Mouse (Mus musculus): ENCODE measurements at regions not wholly inside any gene's neighbourhood (a gene's known extent, or its start where the extent isn't known, plus 50 kb on each side); places are given as distances from the start of the nearest gene placed in this dataset.

DNA sequence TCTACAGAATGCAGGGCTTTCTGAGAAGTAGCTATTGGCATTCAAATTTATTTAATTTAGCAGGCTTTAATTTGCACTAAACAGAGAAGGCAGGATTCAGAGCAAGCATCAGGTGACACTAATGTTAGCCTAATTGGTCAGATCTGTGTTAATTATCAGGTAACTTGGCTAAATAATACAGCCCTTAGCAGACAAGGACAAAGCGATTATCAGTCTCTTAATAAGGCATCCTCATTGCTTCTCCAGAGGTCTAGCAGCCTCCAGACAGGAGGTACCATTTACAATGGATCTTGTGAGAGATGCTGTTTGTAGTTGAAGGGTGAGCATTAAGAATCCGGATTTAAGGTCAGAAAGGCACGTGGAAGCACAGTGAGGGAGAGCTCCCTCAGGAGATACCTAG is 253.7 kb upstream of the Fam92a start:
- DNase-seq (ENCODE audit: low read depth, low spot score) = no peak

DNA sequence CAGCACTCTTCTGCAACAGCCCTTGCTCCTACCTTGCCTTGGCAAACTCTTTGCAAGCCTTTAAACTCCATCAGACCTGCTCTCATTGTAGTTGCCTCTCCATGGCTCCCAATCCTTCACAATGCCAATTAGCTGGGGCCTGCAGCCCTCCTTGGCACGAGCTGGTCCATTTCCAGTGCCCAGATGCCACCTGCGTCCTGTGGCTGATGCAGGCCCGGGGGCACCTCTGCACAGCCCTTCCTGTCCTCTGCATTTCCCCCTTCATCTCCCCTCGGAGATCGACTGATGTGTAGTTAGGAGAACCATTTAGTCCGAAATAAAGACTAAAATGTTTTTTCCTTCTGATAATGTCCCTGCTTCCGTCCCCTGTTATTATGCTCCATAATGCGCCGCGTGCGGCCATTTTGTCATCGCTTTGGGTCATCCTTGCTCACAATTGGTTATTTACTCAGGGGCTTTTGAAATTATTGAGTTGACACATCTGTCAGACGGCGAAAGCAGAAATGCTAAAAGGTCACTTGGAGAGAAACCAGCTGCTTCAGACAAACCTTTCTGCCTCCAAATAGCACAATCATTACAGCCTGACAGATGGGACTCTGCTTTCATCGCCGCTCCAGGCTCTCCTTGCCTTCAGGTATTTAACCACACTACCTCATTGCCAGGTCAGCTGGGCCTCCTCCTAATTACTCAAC is 250.0 kb upstream of the Fam92a start:
- no peak for DNase-seq (ENCODE audit: low read depth, low spot score)

DNA sequence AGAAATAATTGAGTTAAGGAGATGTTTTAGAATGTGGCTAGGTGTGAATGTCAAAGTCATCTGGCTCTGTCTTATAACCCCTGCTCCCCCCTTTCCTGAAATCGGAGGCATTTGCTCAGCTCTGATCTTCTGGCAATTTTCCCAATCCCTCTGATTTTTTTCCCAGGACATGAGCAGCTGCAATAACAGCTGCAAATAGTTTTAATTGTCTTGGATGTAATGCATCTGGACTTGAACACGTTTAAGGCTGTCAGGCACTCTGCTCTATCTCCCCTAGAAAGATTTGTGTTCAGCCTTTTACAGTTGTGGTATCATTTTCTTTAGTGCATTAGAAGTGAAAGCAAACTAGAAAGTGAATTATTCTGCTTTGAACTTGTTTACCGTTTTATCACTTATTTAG is 246.3 kb upstream of the Fam92a start:
- DNase-seq (ENCODE audit: low read depth, low spot score) = no peak

DNA sequence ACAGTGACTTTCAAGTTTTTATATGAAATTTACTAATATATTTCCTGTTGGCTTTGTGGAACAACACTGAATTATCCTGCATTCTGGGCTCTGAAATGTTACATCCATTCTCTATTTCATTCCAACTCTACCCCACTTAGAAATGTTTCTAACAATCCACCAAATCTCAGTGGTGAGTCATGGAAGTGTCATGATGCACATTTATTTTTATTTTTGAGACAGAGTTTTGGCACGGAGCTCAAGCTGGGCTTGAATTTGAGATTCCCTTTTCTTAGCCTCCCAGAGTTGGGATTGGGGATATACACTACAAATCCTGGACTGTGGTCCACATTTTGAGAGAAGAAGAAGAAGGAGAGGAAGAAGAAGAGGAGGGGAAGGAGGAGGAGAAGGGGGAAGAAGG is 223.5 kb upstream of the Fam92a start:
- no peak for DNase-seq (ENCODE audit: low read depth, low spot score)

DNA sequence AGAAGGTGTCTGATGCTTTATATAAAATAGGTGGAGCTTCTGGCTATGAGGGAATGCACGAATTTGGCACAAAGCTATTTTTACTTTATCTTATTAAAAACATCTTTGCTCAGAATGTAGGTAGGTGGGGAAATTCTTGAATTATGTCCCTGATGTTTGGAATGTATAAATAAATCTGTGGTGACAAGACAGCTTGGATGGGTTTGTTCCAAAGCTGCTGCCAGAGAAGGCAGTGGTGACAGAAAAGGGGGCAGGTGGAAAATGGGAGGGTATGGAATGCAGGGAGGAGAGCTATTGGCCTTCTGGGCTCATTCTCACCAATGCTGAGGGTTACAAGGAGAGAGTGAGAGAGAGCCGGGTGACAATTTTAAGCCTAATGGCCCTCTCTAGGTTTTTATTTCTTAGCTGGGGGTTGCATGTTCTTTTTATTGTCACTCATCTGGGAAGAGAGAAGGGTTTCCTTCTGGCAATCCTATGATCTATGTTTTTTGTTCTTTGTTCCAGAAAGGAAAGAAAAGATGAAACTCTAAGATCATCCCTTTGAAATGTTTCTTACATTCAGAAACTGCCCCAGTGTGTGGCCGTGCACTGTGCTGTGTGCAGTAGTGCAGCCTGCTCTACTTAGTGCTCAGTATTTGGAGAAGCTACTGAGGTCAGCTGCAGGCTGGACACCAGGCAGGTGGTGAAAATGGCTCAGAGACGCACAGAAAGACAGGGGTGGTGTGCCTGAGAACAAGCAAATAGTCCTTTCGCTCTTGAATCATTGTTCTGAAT is 205.2 kb upstream of the Fam92a start:
- no peak for DNase-seq (ENCODE audit: low read depth, low spot score)

DNA sequence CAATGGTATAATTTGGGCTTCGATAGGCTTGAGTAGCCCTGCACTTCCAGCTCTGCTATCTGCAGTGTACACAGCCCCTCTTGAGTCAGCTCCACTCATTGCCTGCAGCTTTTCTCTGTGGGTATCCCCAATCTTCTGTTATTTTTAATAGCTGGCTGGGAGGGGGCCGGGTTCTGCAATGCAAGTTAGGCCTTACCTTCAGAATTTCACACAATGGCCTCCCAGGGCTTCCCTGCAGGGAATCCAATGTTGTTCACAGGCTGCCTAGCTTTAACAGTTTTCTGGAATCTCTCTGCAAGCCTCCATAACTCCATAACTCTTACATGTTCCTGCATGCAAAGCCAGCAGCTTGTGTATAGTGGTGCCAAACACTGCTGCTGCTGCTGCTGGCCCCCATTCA is 197.7 kb upstream of the Fam92a start:
- no peak for DNase-seq (ENCODE audit: low read depth, low spot score)

DNA sequence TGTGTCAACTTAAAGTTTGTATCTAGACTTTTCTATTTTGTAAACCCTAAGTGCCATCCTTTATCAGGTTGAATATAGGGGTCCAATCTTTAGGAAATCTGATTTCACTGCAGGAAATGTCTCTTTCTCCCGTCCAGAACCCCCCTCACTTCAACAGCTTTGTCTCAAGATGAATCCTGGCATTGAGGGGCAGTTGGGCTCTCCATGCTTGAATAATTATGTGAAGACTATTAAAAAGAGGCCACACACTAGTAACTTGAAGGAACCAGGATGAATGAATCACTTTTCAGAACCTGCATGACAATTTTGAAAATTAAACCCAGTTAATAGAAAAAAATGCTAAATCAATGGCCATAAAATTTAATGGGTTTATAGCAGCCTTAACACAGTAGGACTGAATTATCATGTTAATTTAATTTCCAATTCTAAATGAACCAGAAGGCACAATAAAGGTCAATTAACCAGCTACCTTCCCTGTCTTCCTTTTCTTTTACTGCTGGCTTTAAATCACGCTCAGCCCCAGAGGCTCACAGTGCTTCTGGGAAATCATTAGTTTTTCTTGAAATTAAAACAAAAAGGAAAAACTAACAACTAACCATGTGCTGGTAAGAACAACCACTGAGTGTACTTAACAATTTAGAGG is 185.3 kb upstream of the Fam92a start:
- DNase-seq (ENCODE audit: low read depth, low spot score) = no peak

DNA sequence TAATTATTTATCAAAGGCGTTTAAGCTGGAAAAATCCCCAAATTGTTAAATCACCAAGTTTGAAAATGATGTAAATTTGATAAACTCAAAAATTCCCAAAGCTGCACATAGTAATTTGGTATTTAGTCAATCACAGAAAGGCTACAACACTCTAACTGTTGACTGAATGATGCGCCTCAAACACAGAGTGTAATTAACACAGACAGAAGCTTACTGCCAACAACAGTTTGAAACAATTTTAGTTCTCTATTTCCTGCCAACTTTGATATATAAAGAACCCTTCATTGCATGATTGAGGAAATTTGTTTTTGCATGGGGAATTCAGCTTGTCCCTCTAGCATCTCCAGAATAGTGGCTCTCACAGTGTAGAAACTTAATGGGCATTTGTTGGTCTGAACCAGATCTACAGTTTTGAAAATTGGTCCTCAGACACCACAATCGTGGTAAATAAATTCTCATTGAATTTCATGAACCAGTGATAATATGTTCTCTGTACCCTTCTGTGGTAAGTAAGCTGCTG is 181.6 kb upstream of the Fam92a start:
- no peak for DNase-seq (ENCODE audit: low read depth, low spot score)

DNA sequence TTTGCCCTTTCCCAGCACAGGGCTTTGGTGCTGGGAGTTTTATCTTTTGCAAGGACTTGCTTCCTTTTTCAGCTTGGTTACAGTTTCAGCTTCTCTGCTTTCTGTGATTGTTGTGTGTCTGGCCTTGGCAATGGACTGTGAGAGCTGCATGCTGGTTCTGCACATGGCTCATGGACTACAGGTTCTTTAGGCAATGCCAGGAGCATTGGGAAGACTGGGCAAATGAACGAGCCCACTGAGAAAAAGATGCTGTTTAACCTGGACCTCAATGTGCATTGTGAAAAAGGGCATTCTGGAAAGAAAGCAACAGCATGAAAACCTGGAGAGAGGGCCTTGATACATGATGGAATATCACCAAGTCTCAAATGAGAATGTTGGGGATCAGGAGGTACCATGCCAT is 167.4 kb upstream of the Fam92a start:
- no peak for DNase-seq (ENCODE audit: low read depth, low spot score)

DNA sequence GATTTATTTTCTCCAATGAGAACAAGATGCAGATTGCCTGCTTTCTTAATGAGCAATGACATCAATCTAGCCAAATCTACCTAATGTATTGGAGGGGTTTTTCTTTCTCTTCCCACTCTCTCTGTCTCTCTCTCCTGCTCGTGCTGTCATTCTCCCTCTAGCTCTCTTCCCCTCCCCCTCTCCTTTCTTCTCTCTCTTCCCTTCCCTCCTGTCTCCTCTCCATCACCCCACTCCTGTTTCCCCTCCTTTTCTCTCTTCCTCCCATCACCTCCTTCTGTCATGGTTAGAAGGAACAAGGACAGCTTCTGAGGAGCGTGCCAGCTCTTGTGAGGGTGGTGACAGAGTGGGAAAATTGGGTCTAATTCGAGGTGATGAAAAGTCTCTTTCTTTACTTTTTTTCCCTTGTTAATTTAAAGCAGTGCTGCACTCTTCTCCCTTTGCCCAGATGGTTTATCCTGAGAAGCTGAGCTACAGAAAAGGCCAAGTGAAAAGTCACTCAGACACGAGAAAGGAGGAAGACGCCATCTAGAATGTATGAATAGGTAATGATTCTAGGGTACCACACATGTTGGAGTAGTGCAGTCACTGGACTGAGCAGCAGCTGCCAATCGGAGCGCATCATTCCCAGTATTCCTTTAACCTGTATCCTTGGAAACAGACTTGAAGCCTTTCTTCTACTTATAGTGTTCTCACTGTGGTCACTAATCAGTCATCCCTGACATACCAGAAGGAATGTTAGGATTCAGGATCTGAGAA is 163.2 kb upstream of the Fam92a start:
- DNase-seq (ENCODE audit: low read depth, low spot score) = no peak

DNA sequence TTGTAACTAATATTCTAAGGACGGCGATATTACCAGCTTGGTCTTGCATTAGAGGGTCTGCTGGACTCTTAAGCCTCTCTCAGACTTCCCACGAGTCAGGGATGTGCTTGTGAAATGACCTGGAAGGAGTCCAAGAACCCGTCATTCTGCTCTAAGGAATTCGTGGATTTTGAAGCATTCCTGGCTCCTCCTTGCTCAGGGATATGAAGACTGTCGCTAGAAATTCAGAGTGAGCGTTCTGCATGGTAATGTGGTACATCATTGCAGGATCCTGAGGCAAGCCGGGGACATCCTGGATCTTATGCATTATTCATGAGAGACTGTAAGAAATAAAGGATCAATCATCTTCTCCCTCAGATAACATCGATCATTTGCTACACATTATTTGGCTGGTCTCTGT is 162.6 kb upstream of the Fam92a start:
- DNase-seq (ENCODE audit: low read depth, low spot score) = no peak

DNA sequence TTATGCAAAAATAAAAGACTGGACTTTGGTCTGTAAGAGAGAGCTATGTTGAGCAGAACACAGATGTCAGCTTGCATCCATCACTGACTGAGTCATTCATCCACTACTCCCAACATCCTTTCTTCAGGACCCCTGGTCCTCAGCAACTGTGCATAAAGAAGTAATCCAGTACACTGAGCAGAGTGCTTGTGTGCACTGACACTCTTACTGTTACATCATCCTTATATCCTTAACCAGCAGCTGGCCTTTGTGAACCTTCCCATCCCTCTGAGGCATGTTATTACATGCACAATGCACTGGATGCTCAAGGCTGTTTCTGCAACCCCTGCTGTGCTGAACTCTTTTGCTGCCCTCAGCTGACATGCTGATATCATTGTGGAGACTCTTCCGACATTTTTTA is 144.2 kb upstream of the Fam92a start:
- no peak for DNase-seq (ENCODE audit: low read depth, low spot score)

DNA sequence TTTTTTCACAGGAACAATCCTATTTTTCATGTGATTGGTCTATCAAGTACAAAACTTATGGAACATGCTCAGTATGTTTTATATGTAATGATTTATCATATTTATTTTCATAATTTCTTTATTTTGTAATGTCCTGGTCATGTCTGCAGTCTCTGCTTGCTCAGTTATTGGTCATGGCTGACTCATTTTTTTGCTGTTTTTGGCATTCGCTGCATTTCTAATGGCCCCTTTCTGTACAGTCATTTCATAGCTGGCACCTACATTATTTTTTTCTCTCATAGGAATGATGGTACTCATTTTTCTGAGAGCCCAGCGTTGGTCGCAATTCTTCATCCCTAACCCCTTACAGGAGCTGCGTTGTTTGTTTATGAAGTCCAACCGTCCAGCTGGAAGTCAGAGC is 136.5 kb upstream of the Fam92a start:
- DNase-seq (ENCODE audit: low read depth, low spot score) = no peak

DNA sequence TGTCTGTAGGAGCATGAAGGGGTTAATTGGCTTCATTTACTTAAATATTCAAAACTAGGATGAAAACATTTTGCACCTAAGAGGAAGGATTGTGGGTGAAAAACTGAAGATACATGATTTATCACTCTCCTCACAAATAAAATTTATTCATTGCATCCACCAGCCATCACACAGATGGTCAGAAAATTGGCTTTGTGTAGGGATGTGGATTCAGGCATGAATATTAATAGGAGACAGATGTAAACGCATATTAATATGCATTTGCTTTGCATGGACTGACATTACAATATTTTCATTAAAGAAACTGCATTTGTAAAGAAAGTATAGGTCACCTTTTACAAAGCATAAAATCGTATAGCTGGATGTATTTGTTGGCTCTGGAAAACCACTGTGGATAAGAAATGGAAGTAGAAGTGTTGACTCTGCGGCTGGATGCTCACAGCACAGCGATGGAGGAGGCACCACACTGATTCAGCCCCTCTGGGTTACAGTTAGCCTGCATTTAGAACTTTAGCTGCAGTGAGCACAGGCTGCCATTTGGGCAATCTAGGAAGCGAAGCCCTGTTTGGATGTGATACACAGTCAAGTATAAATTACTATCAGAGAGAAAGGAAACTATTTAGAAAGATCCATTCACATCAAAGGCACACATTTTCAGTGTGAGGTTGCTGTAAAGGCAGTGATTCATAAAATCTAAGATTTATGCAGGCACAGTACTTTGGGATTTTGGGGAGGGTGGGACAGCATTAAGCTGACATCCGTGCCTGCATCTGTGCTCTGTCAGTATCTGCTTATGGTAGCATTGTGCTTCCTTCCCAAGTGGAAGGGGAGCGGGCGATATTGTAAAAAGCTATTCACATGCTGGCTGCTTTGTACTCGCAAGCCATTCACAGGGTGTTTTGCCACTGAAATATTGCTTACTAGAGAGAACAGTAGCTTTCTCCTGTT is 135.1 kb upstream of the Fam92a start:
- DNase-seq (ENCODE audit: low read depth, low spot score) = no peak

DNA sequence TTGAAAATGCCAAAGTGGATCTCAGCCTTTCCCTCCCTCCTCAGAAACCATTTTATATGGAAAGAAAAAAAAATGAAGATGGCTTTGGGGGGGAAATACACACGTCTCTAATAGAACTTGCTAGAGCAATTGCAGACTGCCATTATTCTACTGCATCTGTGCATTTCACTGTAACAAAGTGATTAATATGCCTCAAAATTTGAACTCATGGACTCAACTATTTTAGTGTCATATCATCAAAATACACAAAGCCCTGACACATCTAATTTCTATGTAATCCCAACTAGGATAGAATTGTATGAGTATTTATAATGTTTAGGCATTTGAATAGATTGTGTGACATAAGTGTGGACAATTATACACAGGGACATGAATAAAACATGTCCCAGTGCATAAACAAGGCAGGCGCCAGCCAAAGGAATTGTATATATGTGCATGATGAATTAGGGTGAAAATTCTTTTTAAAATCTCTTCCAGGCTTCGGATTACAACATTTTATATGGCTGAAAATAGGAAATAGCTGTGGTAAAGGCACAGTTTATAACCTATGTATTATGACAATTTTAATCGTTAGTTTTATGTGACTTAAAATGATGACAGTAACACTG is 115.4 kb upstream of the Fam92a start:
- no peak for DNase-seq (ENCODE audit: low read depth, low spot score)

DNA sequence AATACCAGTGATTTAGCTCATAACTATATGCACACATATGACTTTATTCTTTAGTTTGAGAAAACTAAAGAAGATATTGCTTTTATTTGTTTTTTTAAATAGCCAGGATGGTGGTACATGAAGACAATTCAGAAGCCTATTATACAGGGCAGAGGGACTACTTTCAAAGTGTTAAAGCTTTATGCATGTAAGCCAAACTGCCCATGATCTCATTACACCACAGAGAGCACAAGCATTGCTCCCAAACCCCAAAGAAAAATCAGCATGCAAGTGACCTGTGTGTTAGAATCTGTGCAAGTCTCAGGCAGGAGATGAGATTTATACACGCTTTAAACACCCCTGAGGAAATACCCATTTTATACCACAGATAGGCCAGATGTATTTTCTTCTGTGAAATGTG is 114.6 kb upstream of the Fam92a start:
- no peak for DNase-seq (ENCODE audit: low read depth, low spot score)

DNA sequence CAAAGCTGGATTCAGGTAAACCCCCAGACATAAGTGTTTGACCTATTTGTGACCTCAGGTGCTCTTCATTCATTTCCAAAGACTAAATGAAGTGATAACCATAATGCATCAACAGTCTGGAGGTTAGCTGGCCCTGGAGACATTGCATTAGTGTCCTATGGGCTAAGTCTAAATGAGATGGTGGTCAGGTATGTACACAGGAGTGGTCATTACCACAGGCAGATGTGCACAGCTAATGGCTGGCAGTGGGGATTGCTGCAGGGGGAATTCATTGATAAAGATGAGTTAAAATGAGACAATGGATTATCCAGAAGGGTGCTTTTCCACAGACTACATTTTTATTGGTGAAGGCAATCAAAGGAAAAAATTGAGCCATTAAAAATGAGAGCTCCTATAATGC is 114.2 kb upstream of the Fam92a start:
- no peak for DNase-seq (ENCODE audit: low read depth, low spot score)

DNA sequence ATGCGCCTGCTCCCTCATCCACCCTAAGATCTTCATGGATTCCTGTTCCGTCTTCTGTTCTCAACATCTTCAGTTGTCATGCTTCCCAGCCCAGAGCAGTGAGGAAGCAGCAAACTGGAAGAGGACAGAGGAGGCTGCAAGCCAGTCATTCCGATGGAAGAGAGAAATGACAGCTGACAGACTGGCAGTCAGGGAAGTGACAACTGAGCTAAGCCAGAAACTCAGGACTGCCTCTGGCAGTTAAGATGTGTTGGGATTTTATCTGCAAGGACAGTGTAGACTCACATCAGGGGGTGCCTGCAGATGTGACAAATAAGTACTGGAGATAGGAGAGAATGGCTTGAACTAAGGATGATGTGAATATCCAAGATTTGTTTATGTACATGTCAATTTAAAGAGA is 106.1 kb upstream of the Fam92a start:
- DNase-seq (ENCODE audit: low read depth, low spot score) = no peak

DNA sequence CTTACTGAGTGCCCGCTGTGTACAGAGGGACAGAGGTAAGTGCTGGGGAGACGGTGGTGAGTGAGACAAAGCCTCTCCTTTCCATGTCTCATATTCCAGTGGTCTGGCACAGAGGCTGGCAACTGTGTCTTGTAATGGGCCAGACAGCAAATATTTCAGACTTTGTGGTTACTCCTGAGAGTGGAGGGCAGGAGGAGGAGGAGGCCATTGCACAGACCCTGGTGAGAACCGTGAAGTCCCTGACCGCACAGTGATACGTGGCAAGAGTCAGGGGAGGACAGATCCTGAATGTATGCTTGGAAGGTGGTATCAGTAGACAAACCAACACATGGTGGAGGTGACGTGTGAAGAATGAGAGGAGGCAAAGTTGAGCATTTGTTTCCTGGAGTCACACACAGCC is 101.6 kb upstream of the Fam92a start:
- no peak for DNase-seq (ENCODE audit: low read depth, low spot score)

DNA sequence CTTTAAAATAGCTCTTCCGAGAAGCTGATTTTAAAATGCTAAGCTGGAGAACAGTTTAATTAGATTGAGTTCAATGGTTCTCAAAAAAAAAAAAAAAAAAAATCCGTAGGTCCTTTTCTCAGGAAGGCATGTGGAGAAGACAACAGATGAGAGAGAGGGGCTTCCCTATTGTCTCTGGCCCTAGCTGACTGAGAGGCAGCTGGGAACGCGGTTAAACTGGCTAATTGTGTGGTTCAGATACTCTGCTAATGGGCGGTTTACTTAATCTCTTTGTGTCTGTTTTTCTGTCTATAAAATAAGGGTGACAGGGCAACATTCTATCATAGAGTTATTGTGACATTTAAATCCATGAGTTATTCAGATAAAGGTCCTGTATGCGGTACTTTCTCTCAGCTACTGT is 101.1 kb upstream of the Fam92a start:
- DNase-seq (ENCODE audit: low read depth, low spot score) = no peak

DNA sequence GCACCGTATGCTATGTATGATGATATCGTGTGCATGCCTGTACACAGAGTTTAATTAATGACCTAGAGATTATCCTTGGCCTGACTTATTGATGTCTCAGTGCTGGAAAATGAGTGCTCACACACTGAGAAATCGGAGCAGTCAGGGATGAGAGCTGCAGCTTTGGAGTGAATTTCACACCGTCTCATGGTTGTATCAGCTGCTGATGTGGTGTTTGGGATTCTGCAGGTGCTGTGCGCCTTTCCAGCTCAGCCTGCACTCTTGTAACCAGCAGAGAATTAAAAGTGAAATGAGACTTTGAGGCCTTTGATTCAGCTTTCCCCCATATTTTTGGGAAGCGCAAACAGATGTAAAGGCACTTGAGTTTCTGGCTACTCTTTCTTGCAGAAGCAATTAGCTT is 100.6 kb upstream of the Fam92a start:
- no peak for DNase-seq (ENCODE audit: low read depth, low spot score)
